Mouse (Mus musculus): ENCODE data around the gene Dlgap4.
A peak's percentile ranks its signal among the peaks of the same experiment; 100 is the strongest.
"Not testable (repeated sequence)": the region's sequence is repeated elsewhere in the genome, so short reads cannot be mapped to it uniquely, and the experiment has no call there.

The Dlgap4 gene

DNA sequence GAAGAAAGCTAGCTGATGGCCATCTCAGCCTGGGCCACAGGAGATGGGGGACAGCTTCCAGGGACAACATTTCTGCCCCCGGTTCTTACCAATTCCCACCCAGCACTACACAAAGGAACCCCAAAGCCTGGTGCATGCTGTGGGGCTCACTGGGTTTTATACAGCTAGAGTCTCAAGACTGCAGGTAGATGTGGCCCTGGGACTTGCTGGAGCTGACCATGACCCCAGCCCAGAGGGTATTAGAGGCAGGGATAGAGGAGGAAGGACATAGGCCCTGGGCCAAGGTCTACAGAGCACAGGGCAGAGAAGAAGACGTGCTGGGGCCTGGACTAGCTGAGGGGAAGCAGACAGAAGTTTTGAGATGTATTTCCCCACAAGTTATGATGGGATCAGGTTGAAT, 163.4 kb downstream of the Dlgap4 start:
- DNase-seq (ENCODE audit: low spot score): no peak

DNA sequence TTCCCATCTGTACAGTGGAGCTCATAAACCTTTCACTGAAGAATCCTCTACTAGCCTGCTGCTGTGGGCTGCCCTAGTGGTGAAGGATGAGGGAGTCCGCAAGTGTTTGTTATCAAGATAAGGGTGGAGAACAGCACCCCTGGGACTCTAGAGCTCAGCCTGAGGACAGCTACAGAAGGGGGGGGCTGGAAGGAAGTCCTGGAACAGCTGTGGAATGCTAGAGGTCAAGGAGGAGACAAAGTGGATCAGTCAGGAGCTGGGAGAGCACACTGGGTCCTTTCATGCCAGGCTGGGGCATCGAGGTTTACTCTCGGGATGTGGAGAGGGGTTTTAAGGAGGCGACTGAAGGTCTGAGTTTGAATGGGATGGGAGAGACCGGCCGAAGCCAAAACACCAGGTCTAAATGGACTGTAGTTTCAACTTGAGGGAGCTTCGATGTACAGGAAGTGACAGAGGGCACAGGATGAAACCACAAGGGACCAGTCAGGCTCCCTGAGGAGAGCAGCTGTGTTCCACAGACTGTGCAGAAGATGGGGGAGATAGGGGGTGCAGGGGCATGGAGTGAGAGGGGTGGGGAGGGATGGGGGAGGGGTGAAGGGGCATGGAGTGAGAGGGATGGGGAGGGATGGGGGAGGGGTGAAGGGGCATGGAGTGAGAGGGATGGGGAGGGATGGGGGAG, 164.0 kb downstream of the Dlgap4 start:
- no peak for DNase-seq (ENCODE audit: low spot score)

DNA sequence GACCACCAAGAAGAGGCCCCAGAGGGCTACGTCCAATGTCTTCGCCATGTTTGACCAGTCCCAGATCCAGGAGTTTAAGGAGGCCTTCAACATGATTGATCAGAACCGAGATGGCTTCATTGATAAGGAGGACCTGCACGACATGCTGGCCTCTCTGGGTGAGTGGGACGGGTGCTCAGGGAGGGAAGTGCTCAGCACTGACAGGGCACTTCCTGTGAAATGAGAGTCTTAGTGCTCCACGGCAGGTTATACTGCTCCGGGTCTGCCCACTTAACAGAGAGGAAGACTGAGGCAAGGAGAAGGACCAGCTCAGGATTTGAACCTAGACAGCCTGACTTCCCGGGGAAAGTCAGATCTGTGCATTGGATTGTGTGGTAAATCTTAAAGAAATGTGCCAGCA, 165.1 kb downstream of the Dlgap4 start:
- no peak for DNase-seq (ENCODE audit: low spot score)

DNA sequence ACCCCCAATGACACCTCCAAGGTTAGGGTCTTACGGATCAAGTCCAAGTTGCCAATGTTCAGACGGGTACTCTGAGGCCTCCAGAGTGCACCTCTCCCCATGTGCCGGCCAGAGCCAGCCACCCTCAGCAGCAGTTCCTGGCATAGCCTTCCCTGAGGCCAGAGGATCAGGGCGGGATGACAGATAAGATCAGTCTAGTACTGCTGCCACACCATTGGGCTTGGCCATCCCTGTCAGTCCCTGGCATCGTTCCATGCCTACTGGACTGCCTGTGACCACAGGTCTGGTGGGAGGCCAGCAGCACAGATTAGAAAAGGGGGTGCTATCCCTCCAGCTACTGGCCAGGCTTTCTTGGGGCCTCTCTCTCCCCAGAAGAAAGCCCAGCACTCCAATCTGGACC, 165.5 kb downstream of the Dlgap4 start:
- DNase-seq (ENCODE audit: low spot score): no peak

DNA sequence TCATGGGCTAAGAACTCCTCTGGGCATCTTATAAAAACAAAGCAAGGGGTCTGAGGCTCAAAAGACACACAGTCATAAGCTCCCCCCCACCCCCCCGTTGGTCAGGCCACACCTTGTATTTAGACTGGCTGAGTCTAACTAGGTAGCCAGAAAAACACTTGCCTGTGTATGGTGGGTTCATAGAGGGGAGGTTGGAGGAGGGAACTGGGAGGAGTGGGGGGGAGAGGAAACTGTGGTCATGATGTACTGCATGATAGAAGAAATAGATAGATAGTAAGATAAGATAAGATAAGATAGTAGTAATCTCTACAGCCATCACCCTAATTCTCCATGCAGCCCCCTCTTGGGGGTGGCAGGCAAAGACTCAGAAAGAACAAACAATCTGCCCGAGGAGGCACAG, 166.0 kb downstream of the Dlgap4 start:
- no peak for DNase-seq (ENCODE audit: low spot score)

DNA sequence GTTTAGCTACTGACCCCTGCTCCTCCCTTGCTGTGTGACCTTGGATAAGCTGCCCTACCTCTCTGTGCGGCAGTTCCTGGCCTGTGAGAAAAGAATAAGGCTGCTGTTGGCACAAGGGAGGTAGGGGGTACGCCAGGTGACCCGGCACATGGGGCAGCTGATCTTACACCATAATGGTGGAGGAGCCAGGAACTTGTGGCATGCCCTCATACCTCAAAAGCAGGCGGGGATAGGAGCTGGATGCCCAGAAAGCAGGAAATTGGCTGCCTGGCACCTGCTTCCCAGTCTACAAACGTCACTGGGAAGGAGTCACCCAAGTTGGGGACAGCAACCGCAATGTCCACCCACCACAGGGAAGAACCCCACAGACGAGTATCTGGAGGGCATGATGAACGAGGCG, 166.6 kb downstream of the Dlgap4 start:
- DNase-seq (ENCODE audit: low spot score): no peak

DNA sequence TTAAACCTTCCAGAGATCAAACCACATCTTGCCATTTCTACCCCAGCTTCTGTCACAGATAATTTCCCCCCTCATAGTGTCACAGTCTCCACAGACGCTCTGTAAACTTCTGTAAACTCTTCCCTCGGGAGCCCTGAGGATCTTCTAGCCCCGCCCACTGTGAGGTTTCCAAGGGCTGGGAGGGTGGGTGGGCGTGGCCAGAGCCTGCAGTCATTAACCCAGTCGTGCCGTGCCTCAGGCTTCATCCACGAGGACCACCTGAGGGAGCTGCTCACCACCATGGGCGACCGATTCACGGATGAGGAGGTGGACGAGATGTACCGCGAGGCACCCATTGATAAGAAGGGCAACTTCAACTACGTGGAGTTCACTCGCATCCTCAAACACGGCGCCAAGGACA, 167.2 kb downstream of the Dlgap4 start:
- peak; percentile 61 for DNase-seq (ENCODE audit: low spot score)

DNA sequence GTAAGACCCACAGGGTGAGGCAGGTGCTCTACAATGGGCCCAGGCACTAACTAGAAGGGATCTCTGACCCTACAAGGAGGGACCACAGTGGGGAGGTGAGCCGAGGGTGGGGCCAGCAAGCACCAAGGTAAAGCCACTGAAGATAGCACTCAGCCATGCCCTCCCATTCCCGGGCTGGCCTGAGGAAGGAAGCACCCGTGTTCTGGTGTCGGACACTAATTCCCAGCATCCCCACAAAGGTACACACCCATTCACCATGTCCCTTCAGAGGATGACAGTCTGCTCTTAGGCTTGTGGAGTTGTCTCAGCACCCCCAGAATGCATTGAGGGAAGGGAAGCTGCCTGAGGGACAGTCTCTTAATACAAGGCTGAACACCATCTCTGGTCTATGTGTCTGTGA, 167.8 kb downstream of the Dlgap4 start:
- no peak for DNase-seq (ENCODE audit: low spot score)

DNA sequence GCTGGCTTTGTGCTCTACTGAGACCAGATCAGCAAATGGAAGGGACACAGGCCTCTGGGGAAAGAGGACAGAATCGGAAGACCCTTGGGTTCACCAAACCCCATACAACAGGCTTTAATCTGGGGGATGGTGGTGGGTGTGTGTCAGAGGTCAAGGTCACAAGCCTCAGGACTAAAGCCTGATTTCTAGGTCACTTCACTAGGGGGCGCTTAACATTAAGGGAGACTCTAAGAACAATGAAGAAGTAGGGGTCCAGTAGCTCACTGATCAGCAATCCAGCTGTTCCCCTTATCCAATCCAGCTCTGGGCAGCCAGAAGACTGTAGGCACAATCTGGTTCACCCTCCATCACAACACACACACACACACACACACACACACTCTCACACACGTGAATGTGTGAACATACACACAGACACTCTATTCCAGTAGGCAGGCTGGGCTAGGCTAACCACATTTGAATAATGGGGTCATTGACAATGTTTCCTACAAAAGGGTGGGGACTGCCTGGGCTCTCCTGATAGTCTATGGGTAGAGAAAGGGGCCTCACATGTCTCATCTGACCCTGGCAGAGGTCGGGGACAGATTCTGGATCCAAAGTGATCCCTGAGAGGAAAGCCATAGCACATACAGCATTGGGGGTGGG, 168.5 kb downstream of the Dlgap4 start:
- DNase-seq (ENCODE audit: low spot score): no peak

DNA sequence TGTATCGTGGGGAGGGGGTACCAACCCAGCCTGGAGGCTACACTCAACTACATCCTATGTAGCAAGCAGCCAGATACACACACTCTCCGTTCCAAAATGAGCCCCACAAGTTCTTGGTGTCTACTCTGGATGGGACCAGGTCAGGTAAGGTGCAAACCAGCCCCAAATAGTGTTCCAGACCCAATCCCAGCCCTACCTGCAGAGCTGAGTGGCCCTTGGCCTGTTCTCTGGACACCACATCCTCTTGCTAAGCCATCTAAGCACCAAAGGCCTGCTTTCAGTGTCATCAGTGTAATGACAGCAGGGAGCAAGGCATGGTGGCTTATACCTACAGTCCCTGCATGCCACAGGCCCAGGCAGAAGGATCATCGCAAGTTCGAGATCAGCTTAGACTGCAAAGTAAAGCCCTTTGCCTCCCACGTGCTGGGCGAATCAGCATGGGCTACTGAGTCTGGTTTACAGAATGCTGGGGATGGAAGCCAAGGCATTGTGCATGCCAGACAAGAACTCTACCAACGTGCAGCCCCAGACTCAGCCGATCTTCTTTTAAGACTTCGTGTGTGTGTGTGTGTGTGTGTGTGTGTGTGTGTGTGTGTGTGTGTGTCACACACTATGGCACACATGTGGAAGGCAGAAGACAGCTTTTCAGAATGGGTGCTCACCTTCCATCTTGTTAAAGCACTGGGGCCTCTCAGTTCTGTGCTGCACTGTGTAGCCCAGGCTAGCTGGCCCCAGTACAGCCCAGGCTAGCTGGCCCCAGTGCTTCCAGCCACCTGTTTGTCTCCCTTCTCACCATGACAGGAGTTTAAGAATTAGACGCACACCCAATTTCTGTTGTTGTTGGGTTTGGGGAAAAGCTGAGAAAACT, 169.2 kb downstream of the Dlgap4 start:
- DNase-seq (ENCODE audit: low spot score): no peak

DNA sequence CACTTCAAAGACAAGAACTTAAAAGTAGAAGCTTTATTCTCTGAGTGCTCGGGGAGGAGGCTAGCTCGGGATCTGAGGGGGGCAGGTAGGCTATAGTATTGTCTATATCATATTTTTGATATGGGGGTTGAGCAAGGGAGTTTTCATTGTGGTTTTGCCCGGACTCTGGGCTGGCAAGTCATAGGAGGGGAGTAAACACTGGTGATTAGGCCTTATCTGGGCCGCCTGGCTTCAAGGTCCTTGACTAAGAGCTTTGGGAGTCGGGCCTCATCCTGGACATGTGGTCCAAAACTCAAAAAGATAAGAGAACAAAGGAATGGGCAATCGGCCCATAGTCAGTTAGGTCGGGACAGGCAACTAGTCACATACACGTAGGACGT, 169.8 kb downstream of the Dlgap4 start:
- DNase-seq (ENCODE audit: low spot score): no peak

DNA sequence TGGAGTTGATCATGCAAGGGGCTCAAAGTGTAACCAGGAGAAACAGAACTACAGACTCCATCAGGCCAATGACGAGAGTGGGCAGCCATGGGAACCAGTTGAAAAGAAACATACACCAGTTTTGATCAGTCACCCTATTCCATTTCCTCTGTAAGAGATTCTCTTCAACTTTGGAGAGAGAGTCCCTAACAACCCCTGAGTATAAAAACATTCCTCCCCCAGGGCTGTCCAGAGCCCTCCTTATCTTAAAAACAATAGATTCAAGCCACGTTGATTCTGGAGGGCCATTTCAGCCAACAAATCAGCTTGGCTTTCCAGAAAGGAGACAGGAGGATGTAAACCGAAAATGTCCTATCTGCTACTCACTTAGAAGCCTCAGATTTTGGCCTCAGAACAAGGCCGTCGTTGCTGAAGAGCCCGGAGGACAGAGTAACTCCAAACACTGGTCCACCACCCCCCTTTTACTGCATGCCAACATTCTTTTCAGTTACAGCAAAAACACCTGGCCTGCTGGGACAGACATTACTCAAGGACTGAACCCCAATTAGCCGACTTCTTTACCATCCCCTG, 170.6 kb downstream of the Dlgap4 start:
- DNase-seq (ENCODE audit: low spot score): no peak

DNA sequence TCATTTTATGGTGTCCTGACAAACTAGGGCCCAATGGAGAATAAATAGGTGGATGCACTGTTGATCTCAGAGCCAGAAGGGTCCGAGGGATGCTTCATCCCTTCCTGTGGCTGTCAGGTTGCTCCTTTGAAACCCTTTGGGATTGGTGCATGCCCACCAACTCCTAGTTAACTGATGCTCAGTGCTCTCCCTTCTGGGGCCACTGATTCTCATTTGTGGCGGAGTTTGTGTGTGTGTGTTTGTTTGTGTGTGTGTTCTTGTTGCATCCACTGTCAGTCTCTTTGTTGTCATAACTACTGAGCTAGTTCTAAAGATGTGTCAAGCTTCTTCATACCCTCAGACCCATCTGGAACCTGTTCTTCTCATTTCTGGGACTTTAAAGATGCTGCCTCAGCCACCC, 171.4 kb downstream of the Dlgap4 start:
- no peak for DNase-seq (ENCODE audit: low spot score)

DNA sequence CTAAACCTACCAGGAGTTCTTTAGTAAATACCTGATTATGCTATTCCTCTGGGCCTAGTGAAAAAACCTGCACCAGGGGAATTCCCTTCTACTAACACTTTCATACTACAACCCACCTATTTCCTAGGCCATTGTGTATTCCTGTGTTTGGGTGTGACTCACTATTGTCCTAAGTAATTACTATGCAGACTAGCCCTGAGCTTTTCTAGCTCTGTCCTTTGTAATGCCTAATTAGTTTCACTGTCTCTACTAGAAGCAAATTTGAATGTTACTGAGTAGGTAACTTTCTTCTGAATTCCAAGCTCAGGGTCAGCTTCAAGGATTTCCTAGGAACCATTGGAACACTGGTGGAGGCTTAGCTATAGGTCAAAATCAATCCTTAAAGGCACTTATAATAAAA, 172.9 kb downstream of the Dlgap4 start:
- not testable (repeated sequence) for DNase-seq (ENCODE audit: low spot score)

DNA sequence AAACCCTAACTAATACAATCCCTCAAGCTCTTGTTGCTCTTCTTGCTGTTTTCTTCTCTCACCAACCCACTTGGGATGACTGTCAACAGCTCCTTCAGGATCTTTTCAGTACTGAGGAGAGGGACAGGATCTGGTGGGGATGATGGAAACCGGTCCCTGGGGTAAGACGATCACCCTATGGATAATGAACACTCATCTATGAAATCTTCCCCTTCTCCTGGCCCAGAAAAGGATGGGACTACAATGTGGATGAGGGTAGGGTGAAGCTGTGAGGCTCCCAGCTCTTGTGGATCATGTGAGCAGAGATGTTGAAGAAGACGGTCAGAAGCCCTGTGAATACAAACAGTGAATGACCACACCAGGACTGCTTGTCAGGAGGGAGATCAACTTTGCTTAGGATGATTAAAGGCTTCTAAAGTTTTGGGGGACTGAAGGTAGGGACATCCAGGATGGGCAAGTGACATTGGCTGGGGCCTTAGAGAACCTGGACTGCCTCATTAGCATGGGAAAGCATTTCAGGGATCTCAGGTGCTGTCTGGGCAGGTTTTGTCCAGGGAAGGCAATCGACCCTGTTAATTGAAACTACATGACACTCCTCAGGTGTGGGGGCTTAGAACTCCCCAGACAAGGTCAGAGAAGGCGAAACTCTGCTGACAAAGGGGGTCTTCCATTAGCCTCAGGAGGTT, 173.7 kb downstream of the Dlgap4 start:
- no peak for DNase-seq (ENCODE audit: low spot score)

DNA sequence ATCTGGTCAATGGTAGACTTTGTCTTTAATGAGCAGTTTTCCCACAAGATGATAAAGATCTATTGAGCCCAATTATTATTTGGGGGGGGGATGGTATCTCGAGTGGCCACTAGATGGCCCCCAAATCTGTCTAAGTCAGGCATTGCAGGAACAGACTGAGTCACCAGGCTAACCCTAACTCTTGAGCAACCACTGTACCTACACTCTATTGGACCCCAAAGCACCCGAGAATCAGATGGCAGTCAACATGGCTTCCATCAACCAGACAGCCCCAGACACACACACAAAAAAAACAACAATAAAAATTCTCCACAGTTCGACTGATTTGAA, 174.2 kb downstream of the Dlgap4 start:
- DNase-seq (ENCODE audit: low spot score): peak; percentile 46

DNA sequence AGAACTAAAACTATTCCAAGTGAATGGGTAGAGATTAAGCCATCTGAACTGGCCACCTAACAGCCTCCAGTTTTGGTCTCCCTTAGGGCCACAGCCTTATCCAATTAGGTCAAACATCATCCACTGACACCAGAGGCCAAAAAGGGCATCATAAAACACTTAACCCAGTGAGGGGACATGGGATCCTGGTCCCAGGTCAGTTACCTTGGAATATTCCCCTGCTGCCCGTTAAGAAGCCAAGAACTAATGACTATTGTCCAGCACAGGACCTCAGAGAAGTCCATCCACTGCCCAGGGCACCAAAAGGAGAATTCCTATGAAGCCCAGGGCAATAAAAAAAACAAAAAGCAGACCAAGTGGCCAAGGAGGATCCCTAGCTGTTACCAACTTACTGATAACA, 175.3 kb downstream of the Dlgap4 start:
- no peak for DNase-seq (ENCODE audit: low spot score)

DNA sequence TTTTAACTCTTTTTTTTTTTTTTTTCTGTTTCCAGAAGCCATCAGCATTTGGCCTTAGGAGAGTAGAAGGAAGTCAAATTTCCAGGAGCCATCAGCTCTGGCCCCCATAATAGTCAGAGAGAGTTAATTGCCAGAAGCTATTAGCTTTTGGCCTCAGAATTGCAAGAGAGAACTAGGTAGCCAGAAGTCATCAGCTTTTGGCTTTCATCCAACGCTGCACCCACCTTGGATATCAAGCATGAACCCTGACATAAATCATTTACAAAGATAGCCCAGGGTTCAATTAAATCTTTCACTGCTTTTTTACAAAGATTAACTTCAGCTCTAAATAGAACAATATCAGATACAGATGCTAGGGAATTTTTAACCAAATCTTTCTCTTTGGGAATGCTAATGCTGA, 185.0 kb downstream of the Dlgap4 start:
- no peak for DNase-seq (ENCODE audit: low spot score)

DNA sequence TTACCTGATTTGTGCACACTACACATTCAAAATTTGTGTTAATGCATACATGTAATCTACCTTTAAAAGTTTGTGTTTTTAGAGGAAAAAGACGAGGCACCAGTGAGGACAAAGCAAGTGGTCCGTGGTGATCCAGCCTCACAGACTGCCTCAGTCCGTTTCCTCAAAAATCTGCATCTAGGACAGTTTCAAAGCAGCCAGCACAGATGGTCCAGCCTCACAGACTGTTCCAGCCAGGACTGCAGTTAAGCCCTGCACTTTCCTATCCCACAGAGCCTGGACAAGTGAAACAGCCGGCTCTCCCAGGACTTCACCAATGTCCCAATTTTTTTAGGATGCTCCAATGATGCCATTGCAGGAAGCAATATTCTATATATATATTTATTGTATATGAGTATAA, 187.5 kb downstream of the Dlgap4 start:
- no peak for DNase-seq (ENCODE audit: low spot score)

DNA sequence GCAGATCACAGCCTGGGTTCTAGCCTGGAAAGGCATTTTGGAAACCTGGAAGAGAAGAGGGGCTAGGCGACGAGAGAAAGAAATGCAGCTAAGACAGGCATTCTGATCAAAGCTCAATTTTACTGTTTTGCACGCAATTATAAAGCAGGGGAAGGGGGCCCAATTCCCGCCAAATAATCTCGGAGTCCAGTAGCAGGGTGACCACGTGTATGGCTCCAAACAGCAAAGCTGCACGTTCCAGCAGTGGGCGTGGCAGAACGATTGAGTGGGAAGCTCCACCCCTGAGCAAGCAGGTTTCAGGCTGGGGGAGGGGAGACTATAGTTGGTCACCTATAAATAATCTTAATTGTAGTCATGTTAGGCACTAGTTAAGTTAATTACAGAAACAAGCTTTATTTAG, 188.6 kb downstream of the Dlgap4 start:
- DNase-seq (ENCODE audit: low spot score): not testable (repeated sequence)

DNA sequence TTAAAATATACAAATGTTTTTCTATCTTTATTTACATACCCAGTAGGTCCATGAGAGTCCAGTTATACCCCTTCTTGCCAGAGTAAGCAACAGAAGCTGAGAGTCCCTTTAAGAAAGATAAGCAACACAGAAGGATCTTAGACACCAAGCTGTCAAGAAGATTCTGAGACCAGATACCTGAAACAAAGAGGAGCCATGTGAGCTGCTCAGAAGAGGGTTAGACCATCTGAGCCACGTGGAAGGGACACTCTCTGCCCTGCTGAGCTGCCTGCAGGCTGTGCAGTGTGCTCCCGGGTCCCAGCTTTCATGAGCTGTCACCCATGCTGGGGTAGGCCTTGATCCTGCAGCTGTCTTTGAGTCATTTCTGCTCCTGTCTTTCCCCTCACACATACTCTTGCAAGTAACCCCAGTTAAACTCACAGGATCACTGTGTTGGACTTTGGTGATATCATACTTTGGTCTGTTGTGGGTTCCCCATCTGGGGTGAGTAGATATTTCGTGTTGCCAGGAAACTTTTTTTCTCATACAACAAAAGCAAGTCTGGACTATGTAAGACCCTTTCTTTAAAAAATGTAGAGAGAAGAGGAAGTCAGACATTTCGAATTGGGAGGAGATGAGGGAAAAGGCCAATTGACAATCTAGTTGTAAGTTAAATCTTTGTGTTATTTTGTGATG, 190.3 kb downstream of the Dlgap4 start:
- DNase-seq (ENCODE audit: low spot score): no peak

DNA sequence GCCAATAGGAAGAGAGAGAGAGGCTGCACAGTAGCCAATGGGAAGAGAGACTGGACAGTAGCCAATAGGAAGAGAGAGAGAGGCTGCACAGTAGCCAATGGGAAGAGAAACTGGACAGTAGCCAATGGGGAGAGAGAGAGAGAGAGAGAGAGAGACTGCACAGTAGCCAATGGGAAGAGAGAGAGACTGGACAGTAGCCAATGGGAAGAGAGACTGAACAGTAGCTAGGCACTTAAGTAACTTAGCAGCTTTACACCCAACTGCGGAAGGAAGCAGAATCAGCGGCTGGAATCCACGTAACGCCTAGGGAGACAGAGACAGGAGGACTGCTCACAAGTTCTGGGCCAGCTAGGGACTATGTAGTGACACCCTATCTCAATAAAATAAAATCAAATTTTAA, 191.1 kb downstream of the Dlgap4 start:
- no peak for DNase-seq (ENCODE audit: low spot score)
